Mouse (Mus musculus): Measurements from ENCODE around the gene Gm49320.

DNA sequence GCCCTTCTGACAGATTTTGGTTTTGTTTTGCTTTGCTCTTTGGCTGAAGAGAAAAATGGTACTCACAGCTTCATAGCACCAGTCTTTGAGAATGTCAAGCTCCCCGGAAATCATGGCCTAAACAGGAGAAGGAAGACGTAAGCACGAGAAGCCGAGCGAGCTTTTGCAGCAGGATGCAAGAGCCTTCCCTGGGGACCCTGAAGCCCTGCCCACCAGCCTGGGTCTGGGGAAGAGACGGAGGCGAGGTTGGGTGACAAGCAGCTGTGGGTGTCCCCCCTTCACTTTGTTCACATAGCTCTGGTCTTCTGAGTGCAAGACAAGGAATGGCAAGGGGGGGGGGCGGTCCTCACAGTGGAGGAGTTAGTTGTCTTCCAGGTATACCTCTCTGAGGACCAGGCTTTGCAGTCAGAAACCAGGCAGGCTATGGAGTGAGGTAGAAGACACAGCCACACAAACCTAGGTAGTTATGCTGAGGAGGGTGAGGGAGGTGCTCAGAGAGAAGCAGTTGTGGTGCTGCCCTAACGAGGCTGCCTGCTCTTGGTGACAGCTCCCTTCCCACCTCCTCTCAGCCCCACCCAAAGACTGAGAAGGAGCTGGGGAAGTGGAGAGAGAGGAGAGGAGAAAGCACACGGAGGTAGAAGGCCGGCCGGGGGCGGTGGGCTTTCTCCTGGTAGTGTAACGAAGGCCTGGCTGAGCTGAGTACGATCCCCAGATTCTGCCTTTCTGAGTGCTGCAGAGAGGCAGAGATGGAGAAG is 26.7 kb downstream of the Gm49320 start:
- TF ChIP-seq CTCF (conservative IDR thresholded peaks at IDR 0.05; ENCODE audit: low read length) (no peak), NANOG (IDR thresholded peaks at IDR 0.05; ENCODE audit: borderline replicate concordance, low read length) (no peak), POU5F1 (IDR thresholded peaks at IDR 0.05; ENCODE audit: borderline replicate concordance, low read length) (no peak)

All from E14TG2a.4 (cell line).